Mouse (Mus musculus) retina, adult 2 months (tissue): Measurements from ENCODE around the gene Glrx5.

Experiments
- DNase-seq: peaks from one replicate; pipeline ENCODE4 v3.0.0-alpha.2; 2012; ENCODE audit warnings: low read depth, low spot score

Gene Glrx5

DNA sequence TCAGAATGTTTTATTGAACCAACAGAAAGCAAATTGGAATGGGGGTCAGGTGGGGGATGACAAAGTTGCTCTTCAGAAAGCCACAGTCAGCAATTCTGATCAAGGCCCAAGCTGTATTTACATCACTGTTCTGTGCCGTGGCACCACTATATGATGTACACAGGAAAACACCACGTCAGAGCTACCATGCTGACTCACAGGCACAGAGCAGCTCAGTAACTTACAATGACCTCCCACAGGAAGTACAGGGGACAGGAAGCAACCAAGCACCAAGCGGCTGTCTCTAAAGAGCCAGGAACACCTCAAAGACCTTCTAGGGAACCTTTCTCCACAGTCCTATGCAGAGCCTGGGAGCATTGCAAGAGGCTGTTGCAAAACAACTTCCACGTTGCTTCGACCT lies 36.4 kb downstream of the Glrx5 start:
- no peak for DNase-seq

DNA sequence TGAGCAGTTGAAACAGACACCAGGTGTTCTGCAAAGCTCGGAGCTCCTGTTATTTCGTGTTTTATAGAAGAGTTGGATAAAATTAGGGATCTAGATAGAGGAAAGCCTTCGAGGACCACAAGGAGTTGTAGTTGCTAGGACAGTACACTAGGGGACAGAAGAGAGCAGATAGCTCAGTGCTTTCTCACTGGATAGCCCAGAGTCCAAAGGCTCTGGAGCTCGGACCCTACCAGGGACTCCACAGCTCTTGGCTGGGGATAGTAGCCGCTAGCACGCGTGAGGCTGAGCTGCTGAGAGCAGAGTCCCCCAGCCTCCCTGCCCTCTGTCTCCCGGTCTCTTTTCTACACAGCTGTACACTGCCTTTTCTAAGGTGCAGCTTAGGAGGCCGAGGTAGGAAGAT lies 41.2 kb downstream of the Glrx5 start:
- no peak for DNase-seq

DNA sequence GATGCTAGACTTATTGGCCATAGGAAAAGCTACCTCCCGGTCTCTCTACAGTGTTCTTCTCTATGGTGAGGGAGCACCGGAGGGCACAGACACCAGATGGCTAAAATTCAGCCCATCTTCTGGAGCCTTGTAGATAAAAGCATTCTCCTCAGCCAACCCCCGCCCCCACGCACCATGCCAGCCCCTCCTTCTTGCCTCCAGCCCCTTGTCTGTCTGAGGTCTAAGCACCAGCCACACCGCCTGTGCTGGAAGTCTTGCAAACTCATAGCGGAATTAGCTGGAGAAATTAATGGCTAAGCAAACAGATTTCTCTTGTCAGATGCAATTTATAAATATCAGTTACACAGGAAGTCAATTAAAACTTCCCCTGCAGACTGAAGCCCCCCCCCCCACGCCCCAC lies 43.0 kb downstream of the Glrx5 start:
- DNase-seq = no peak

DNA sequence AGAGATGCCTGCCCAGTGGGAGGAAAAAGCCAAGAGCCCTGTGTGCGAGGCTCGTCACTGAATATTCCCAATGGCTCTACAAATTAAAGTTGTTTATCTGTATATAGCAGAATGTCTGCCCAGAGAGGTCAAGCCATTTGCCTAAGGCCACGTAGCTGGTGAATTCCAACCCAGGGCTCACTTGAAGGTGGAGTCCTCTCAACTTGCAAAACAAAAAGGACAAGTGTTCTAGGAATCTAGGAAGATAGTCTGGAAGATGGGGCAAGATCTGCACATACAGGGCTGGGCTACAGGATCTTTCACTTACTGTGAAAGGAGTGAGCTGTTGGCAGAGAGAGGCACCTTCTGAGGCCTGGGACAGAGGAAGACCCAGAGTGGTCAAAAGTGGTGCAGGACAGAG lies 44.0 kb downstream of the Glrx5 start:
- DNase-seq = no peak

DNA sequence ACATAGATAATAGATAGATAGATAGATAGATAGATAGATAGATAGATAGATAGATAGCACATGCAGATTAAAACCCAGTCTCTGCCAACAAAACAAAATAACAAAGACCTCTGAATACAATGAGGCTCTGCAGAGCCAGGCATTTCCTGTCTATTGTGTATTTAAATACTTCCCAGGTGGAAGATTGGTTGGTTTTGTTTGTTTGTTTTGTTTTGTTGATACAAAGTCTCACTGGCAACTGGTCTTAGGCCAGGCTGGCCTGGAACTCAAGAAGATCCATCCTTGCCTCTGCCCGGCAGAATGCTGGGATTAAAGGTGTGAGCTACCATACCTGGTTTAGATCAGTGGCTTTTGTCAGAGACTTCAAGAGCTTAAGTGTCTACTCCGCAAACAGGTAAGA lies 44.7 kb downstream of the Glrx5 start:
- DNase-seq = no peak

DNA sequence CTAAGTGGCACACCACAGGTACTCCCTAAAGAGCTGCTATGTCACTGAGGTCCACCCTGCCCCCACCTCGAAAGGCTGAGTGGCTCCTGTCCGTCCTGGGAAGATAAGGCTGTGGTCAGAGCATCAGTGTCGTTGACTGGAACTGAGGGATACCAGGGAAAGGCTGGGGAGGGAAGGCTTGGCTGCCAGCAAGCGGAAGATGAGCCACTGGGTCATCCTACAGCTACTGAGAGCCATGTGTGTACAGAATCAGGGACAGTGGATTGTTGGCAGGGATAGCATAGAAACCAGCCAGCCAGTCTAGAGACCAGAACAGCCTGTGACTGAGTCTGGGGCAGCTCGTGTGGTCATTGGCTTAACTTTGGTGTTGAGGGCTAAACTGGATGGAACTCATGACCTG lies 51.7 kb downstream of the Glrx5 start:
- DNase-seq = no peak

DNA sequence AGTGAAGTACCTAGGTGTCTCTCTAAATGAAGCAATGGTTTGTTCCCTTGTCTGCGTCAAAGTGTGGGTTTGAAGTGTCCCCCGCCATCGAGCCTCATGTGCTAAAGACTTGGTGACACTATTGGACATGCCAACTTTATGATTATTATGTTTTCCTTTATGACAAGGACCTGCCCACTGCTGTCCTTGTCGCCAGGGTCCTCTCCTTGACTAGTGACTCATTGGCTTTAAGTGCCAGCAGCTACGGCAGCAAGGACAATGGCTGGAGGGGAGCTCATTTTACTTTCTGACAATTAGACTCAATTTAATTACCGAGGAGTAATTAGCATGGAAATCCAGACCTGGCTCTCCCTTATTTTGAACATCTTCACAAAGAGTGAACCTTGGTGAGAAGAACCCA lies 52.3 kb downstream of the Glrx5 start:
- DNase-seq = no peak

DNA sequence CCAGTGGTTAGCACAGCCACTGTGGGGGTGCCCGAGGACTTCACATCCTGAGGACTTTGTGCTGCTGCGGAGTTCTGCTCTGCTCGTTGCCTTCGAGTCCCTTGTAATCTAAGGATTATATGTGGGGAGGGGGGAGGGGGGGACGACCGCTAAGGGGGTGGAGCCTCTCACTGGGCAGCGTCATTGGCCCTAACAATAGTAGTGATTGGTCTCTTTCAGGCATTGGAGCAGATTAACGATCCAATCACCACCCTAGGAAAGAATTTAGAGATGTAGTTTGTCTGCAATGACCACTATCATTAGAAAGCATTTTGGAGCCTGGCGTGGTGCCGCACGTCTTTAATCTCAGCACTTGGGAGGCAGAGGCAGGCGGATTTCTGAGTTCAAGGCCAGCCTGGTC lies 52.8 kb downstream of the Glrx5 start:
- DNase-seq = no peak

DNA sequence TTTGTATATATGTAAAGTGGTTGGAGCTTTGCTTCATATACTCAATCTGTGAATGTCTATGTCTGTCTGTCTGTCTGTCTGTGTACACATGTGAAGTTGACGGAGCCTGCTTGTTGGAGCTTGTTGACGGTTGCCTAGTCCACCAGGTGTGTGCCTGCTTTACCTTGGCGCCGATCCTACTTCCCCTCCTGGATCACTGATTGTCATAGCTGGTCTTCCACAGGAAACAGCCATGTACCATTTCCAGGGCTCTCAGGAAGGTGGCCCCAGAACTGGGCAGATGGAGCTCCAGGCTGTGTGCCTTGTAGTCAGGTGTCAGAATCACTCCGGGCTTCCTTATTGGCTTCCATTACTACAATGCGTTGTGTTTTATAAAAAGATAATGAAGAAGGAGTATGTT lies 54.3 kb downstream of the Glrx5 start:
- DNase-seq = no peak

DNA sequence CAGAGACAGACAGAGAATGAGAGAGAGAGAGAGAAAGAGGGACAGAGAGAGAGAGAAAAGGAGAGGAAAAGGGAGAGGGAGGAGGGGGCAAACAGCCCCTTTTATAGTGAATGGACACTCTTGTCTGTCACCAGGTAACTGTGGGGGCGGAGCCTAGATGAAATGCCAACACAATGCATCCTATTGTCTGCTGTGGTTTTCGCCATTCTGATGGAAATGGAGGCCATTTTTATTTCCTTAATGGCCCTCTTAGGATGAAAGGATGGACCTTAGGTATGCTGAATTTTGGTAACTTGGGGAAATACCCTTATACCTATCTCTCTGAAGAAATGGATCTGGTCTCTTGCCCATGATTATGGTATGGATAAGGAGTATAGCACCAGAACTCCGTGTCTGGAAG lies 54.9 kb downstream of the Glrx5 start:
- no peak for DNase-seq

DNA sequence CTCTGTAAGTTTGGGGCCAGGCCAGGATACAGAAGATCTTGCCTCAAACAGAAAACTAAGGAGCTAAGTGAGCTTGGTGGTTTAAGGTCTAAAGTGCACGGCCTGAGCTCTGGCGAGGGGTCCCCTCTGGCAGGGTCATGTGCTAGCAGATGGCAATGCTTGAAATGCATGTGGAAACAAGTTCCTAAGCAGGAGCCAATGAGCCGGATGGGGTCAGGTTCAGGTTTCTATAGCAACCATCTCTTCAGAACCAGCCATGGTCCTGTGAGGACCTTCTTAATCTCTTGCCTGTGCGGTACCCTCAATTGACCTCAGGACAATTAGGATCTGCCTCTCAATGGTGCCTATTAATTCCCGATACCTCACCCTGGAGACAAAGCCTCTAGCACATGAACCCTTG lies 56.7 kb downstream of the Glrx5 start:
- no peak for DNase-seq

DNA sequence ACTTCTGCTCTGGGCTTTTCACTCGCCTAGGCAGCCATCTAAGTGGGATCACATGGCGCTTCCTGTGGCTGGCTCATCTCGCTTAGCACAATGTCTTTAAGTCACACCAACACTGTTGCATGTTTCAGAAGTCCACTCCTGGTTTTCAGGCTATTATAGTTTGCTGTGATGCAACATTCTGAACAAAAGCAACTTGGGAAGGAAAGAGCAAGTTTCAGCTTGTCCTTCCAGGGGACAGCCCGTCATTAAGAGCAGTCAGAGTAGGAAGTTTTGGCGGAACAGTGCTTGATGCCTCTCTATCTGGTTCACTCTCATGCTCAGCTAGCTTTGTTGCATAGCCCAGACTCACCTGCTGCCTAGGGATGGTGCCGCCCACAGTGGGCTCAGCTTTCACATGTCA lies 59.1 kb downstream of the Glrx5 start:
- no peak for DNase-seq
